Mouse (Mus musculus) heart, adult 2 months (tissue): ENCODE measurements around the gene Phf14. TPM values are rescaled to one million over a fixed set of nuclear protein-coding genes. Genes with fewer than 3 reads are reported as not detected.

Experiments used
- DNase-seq, 2 experiments: peaks; one replicate each; pipeline ENCODE4 v3.0.0; 2021
- H3K27ac ChIP-seq: fragments of 200-600 bp; 2 replicates; pipeline ENCODE4 v1.8.1; 2022
- H3K27me3 ChIP-seq: fragments of 200-500 bp; 2 replicates; pipeline ENCODE4 v1.6.1; 2012; ENCODE audit warnings: mild to moderate bottlenecking, low read length, inconsistent platforms, mixed read lengths; ENCODE audit not compliant: control insufficient read depth, insufficient read depth
- H3K36me3 ChIP-seq: fragments of 200-500 bp; 2 replicates; pipeline ENCODE4 v1.6.1; 2012; ENCODE audit warnings: low read length, inconsistent platforms; ENCODE audit not compliant: control insufficient read depth, insufficient read depth
- H3K4me1 ChIP-seq: fragments of 200-500 bp; 2 replicates; pipeline ENCODE4 v1.6.1; 2011; ENCODE audit warnings: low read length; ENCODE audit not compliant: control insufficient read depth, insufficient read depth
- H3K4me3 ChIP-seq: fragments of 200-600 bp; 2 replicates; pipeline ENCODE4 v1.8.1; 2022
- H3K79me2 ChIP-seq: fragments of 200-500 bp; replicated peaks from 2 replicates; pipeline ENCODE4 v1.6.1; 2012; ENCODE audit warnings: mild to moderate bottlenecking, inconsistent platforms, low read length, moderate library complexity, mixed read lengths; ENCODE audit not compliant: control insufficient read depth, insufficient read depth
- H3K9ac ChIP-seq: fragments of 200-500 bp; 2 replicates; pipeline ENCODE4 v1.6.1; 2012; ENCODE audit warnings: low read depth, mild to moderate bottlenecking, control low read depth, inconsistent platforms, low read length, mixed read lengths
- CTCF ChIP-seq: fragments of 200-600 bp; IDR thresholded peaks from 2 replicates; pipeline ENCODE4 v1.8.1; 2022; ENCODE audit warnings: antibody characterized with exemption, mild to moderate bottlenecking, moderate library complexity
- EP300 ChIP-seq: fragments of 200-500 bp; IDR thresholded peaks from 2 replicates; pipeline ENCODE4 v1.6.1; 2011; ENCODE audit warnings: low read depth, low read length, control low read depth; ENCODE audit not compliant: insufficient read depth
- POLR2A ChIP-seq: fragments of 200-500 bp; IDR thresholded peaks from 2 replicates; pipeline ENCODE4 v1.6.1; 2011; ENCODE audit warnings: mild to moderate bottlenecking, low read depth, low read length, control low read depth; ENCODE audit not compliant: insufficient read depth
- WGBS: fragments of 180-500 bp; shearing (Covaris S2); methylation state at CpG from one replicate; pipeline ENCODE4 v1.1.7; 2018; 5-methylcytosine and 5-hydroxymethylcytosine counted together
- intact Hi-C: fragments of 180-260 bp; cut with DNase I; formaldehyde crosslinking; loops from one replicate; pipeline ENCODE4 v1.15.1; 2025
- polyA plus RNA-seq: library from polyadenylated mRNA; depleted of rRNA; stranded (reverse); fragments of >200 nt; gene quantifications from 2 replicates; pipeline ENCODE4 v1.2.3, GENCODE M21; 2012
- total RNA-seq, 2 experiments: library from RNA; stranded (reverse); gene quantifications; 2 replicates each; pipeline ENCODE4 v1.2.3; 2021

Phf14 gene
- total and polyA plus RNA-seq, 3 experiments: 8.4 to 47.4 (median 45.9) TPM

DNA sequence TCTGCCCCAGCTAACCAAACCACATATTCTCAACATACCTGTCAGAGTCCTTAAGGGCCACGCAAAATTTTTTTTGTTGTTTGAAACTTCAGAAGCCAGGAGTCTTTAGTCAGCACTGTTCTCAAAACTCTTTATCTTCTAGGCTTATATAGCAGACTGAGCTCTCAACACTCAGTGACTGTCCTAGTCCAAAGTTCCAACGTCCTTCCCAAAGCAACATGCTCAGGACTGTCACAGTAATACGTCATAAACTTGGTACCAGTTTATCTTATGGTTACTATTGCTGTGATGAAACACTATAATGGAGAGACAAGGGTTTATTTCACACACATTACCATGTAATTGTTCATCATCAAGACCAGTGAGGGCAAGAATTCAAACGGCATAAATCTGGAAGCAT is 113.9 kb downstream of the Phf14 start:
- no peak for DNase-seq
- Histone ChIP-seq H3K27me3 (no peaks in the 10 kb centered on the region), H3K4me3 (no peak overlapping the region), H3K27ac (no peak overlapping the region), H3K4me1 (no peaks in the 10 kb centered on the region), H3K9ac (no peak overlapping the region), H3K79me2 (no peaks in the 10 kb centered on the region), H3K36me3 (no peaks in the 10 kb centered on the region)
- intact Hi-C loops: no loop called here
- TF ChIP-seq CTCF (no peak), POLR2A (no peak), EP300 (no peak)
- 90% methylated on average over 4 of the region's 4 CpGs for WGBS

DNA sequence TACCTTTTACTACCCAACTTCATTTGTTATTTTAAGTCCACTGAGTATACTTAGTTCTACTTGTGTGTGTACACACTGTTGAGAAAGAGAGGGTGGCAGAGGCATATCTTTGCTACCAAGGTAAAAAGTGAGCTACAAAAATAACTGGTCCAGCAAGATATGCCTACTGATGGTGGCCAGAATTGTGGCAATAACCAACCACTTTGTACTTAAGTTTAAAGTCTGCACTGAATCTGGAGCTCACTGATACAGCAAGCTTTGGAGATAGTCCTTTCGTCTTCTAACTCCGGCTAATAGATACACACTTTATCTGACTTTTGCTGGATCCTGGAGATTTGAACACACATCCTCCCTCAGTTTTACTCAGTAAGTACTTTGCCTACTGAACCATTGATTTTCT is 115.8 kb downstream of the Phf14 start:
- intact Hi-C loops: no loop called here
- Histone ChIP-seq H3K27me3 (no peaks in the 10 kb centered on the region), H3K4me1 (no peaks in the 10 kb centered on the region), H3K27ac (no peak overlapping the region), H3K79me2 (no peaks in the 10 kb centered on the region), H3K36me3 (no peaks in the 10 kb centered on the region), H3K4me3 (no peak overlapping the region), H3K9ac (no peak overlapping the region)
- DNase-seq: no peak
- TF ChIP-seq EP300: no peak
- no peak for TF ChIP-seq POLR2A
- TF ChIP-seq CTCF: no peak
- WGBS: 95% methylated on average over 2 of the region's 2 CpGs

DNA sequence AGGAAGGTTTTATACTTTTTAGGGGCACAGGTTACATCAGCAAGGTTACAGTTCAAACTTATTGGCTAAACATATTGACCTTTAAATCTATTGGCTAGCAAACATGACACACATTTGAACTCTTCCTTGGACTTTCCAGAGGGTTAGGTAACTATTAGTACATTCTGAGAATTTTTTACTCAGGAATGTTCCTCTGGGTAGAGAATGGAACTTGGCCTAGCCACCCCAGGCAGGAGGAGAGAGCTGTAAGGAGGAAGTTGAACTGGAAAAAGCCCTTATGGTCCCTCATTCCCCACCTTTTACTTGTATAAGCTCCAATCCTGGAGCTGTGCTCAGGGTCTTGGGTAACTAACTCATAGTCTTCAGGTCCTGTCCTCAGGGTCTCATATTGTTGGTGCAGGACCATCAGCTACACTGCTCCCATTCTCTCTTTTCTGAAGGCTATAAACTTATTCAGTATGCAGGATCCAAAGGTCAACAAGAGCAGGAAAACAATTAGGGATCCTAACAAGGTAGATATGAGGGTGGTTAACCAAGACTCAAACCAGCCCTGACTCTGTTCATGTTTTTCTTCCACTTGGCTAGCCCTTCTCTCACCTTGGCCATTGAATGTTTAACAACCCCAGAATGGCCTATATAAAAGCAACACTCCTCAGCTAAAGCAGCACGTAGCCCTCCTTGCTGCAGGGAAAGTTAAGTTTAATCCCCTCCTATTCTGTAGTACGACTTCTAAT is 119.4 kb downstream of the Phf14 start:
- 95% methylated on average over 2 of the region's 2 CpGs for WGBS
- no peak for DNase-seq
- H3K27ac ChIP-seq: no peak overlapping the region
- H3K9ac ChIP-seq: no peak overlapping the region
- no peak overlapping the region for H3K4me3 ChIP-seq
- no peaks in the 10 kb centered on the region for H3K27me3 ChIP-seq
- intact Hi-C loops: no loop called here
- no peaks in the 10 kb centered on the region for H3K4me1 ChIP-seq
- TF ChIP-seq CTCF (no peak), POLR2A (no peak), EP300 (no peak)
- H3K79me2 ChIP-seq: no peaks in the 10 kb centered on the region
- H3K36me3 ChIP-seq: no peaks in the 10 kb centered on the region

DNA sequence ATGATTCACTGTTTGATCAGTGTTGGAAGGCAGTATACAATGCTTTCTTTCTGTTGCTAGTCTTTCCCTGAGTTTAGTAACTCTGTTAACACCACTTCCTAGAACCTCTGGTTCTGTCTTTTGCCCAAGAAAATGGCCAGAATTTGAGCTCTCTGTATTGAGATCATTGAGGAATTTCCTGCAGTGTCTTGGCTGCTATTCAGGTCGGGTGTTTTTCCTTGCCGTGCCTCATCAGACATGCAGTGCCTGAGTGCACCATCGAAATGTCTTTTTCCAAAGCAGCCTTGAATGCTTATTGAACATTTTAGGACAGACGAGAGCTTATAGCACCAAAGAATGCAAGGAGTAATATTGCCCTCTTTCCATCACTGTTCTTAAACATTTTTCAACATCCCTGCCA is 127.0 kb downstream of the Phf14 start:
- no peaks in the 10 kb centered on the region for H3K79me2 ChIP-seq
- no peak overlapping the region for H3K9ac ChIP-seq
- 37% methylated on average over 4 of the region's 4 CpGs for WGBS
- TF ChIP-seq POLR2A (no peak), EP300 (no peak), CTCF (no peak)
- no peak for DNase-seq
- intact Hi-C loops: no loop called here
- H3K4me1 ChIP-seq: no peaks in the 10 kb centered on the region
- no peaks in the 10 kb centered on the region for H3K36me3 ChIP-seq
- H3K27ac ChIP-seq: no peak overlapping the region
- no peaks in the 10 kb centered on the region for H3K27me3 ChIP-seq
- H3K4me3 ChIP-seq: no peak overlapping the region

DNA sequence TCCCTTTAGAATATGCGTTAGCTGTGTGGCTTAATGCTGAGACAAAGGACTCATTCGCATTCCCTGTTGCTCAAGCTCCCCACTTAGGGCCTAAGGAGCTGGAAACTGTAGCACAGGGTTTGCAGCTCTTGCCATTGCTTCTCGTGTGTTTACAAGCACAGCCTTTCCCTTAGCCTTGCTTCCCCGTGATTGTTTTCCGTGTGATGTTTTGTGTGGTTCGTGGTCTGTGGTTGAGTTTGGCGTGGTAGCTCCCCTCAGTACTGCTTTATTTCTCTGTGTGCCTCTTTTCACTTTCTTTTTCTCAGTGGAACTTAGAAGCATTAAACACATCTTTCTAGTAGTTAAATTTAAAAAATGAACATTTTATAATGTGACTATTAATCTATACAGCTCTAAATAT is 130.7 kb downstream of the Phf14 start:
- Histone ChIP-seq H3K4me1 (no peaks in the 10 kb centered on the region), H3K79me2 (no peaks in the 10 kb centered on the region), H3K27me3 (no peaks in the 10 kb centered on the region), H3K27ac (no peak overlapping the region), H3K9ac (no peak overlapping the region), H3K4me3 (no peak overlapping the region), H3K36me3 (no peaks in the 10 kb centered on the region)
- no peak for DNase-seq
- no peak for TF ChIP-seq POLR2A
- no peak for TF ChIP-seq EP300
- no peak for TF ChIP-seq CTCF
- 90% methylated on average over 7 of the region's 7 CpGs for WGBS
- intact Hi-C loops: no loop called here

DNA sequence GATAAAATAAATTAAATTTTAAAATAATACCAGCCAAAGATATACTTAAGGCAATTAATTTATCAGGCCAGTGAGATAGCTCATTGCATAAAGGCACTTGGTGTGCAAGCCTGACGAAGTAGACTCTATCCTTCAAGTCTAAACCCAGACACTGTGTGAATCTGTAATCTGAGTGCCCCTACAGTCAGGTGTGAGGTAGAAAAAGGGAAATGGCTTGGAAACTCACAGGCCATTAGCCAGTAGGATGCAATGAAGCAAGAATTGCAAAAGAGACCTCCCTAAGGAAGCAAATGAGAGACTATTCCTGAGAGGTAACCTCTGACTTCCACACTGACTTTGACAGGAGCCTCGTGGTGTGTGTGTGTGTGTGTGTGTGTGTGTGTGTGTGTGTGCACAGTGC is 145.3 kb downstream of the Phf14 start:
- no peak for DNase-seq
- Histone ChIP-seq H3K27ac (no peak overlapping the region), H3K9ac (no peak overlapping the region), H3K36me3 (no peaks in the 10 kb centered on the region; the same call in 1 of the 2 replicates), H3K4me1 (no peaks in the 10 kb centered on the region), H3K27me3 (no peaks in the 10 kb centered on the region), H3K79me2 (no peaks in the 10 kb centered on the region), H3K4me3 (no peak overlapping the region)
- TF ChIP-seq EP300 (no peak), CTCF (no peak), POLR2A (no peak)
- intact Hi-C loops: no loop called here
- 68% methylated on average over 2 of the region's 2 CpGs for WGBS
